Mouse (Mus musculus) forebrain, embryonic 16.5 days (tissue): ENCODE data around the gene Tent5c. TPM values are rescaled to one million over a fixed set of nuclear protein-coding genes. Genes with fewer than 3 reads are reported as not detected.

Experiments
- ATAC-seq: fragments of 200-750 bp; cut with Nextera tagmentation; 2 replicates; pipeline ENCODE4 v1.8.0; 2017; ENCODE audit warnings: mild to moderate bottlenecking, moderate library complexity
- H3K27ac ChIP-seq: fragments of 300-500 bp; sonication (generic); 2 replicates; pipeline ENCODE4 v1.5.1; 2014; ENCODE audit warnings: low read length, control low read depth
- H3K27me3 ChIP-seq: fragments of 300-500 bp; sonication (generic); replicated peaks from 2 replicates; pipeline ENCODE4 v1.6.1; 2014; ENCODE audit warnings: low read length; ENCODE audit not compliant: control insufficient read depth, insufficient read depth
- H3K36me3 ChIP-seq: fragments of 300-500 bp; sonication (generic); 2 replicates; pipeline ENCODE4 v1.6.1; 2014; ENCODE audit not compliant: control insufficient read depth, insufficient read depth
- H3K4me1 ChIP-seq: fragments of 300-500 bp; sonication (generic); replicated peaks from 2 replicates; pipeline ENCODE4 v1.6.1; 2014; ENCODE audit warnings: low read length; ENCODE audit not compliant: control insufficient read depth, insufficient read depth
- H3K4me2 ChIP-seq: fragments of 300-500 bp; sonication (generic); 2 replicates; pipeline ENCODE4 v1.6.1; 2014; ENCODE audit warnings: mild to moderate bottlenecking, low read length, control low read depth
- H3K4me3 ChIP-seq: fragments of 300-500 bp; sonication (generic); replicated peaks from 2 replicates; pipeline ENCODE4 v1.5.1; 2014; ENCODE audit warnings: mild to moderate bottlenecking, low read length, control low read depth
- H3K9ac ChIP-seq: fragments of 300-500 bp; sonication (generic); replicated peaks from 2 replicates; pipeline ENCODE4 v1.6.1; 2014; ENCODE audit warnings: low read depth, low read length, control low read depth
- H3K9me3 ChIP-seq: fragments of 300-500 bp; sonication (generic); 2 replicates; pipeline ENCODE4 v1.6.1; 2016; ENCODE audit warnings: low read length; ENCODE audit not compliant: control insufficient read depth
- WGBS: fragments of 180-500 bp; shearing (Covaris S2); extraction: QIAGEN DNeasy Blood & Tissue Kit; methylation state at CpG from one replicate; pipeline ENCODE4 v1.1.7; 2014; 5-methylcytosine and 5-hydroxymethylcytosine counted together
- polyA plus RNA-seq: library from polyadenylated mRNA; unstranded; fragments of >200 nt; fragmentation: Nextera tagmentation; extraction: Ambion mirVana; gene quantifications from 2 replicates; pipeline ENCODE4 v1.2.1, GENCODE M21; 2015

Gene Tent5c
- polyA plus RNA-seq, 1 experiment from 2014 or later: 3.5 TPM

- no peak overlapping the region for H3K27ac ChIP-seq
- no peaks in the 10 kb centered on the region for H3K9me3 ChIP-seq
- H3K9ac ChIP-seq: no peak overlapping the region
- no peak overlapping the region for H3K4me2 ChIP-seq
- ATAC-seq: no peak
- no peaks in the 10 kb centered on the region for H3K27me3 ChIP-seq
- 81% methylated on average over 4 of the region's 4 CpGs for WGBS
- no peak overlapping the region for H3K4me3 ChIP-seq
- no peaks in the 10 kb centered on the region for H3K36me3 ChIP-seq
- no peaks in the 10 kb centered on the region for H3K4me1 ChIP-seq
These were observed 57.4 kb downstream of the Tent5c start for GRCm38 (mm10) chr3:100431705-100432104.

GRCm38 (mm10) chr3:100430731-100431130 lies 58.4 kb downstream of the Tent5c start:
- 72% methylated on average over 1 of the region's 1 CpGs for WGBS
- no peaks in the 10 kb centered on the region for H3K36me3 ChIP-seq
- no peaks in the 10 kb centered on the region for H3K27me3 ChIP-seq
- no peak overlapping the region for H3K9ac ChIP-seq
- H3K9me3 ChIP-seq: no peaks in the 10 kb centered on the region
- no peak overlapping the region for H3K4me2 ChIP-seq
- no peak overlapping the region for H3K27ac ChIP-seq
- H3K4me1 ChIP-seq: no peaks in the 10 kb centered on the region
- no peak for ATAC-seq
- no peak overlapping the region for H3K4me3 ChIP-seq

- ATAC-seq: no peak
- Histone ChIP-seq H3K4me3 (no peak overlapping the region), H3K36me3 (no peaks in the 10 kb centered on the region), H3K9me3 (no peaks in the 10 kb centered on the region), H3K27me3 (no peaks in the 10 kb centered on the region), H3K27ac (no peak overlapping the region), H3K4me1 (no peaks in the 10 kb centered on the region), H3K9ac (no peak overlapping the region), H3K4me2 (no peak overlapping the region)
- 95% methylated on average over 5 of the region's 5 CpGs for WGBS
These were observed 59.0 kb downstream of the Tent5c start for GRCm38 (mm10) chr3:100430101-100430500.

GRCm38 (mm10) chr3:100429667-100430066 lies 59.5 kb downstream of the Tent5c start:
- no peaks in the 10 kb centered on the region for H3K9me3 ChIP-seq
- no peaks in the 10 kb centered on the region for H3K27me3 ChIP-seq
- no peaks in the 10 kb centered on the region for H3K4me1 ChIP-seq
- ATAC-seq: no peak
- H3K9ac ChIP-seq: no peak overlapping the region
- 72% methylated on average over 4 of the region's 4 CpGs for WGBS
- no peak overlapping the region for H3K4me3 ChIP-seq
- no peak overlapping the region for H3K4me2 ChIP-seq
- no peak overlapping the region for H3K27ac ChIP-seq
- no peaks in the 10 kb centered on the region for H3K36me3 ChIP-seq

GRCm38 (mm10) chr3:100427548-100427947 lies 61.6 kb downstream of the Tent5c start:
- no peak overlapping the region for H3K4me3 ChIP-seq
- no peaks in the 10 kb centered on the region for H3K36me3 ChIP-seq
- H3K9ac ChIP-seq: no peak overlapping the region
- no peaks in the 10 kb centered on the region for H3K9me3 ChIP-seq
- no peak overlapping the region for H3K27ac ChIP-seq
- H3K4me1 ChIP-seq: no peaks in the 10 kb centered on the region
- WGBS: 73% methylated on average over 6 of the region's 6 CpGs
- no peaks in the 10 kb centered on the region for H3K27me3 ChIP-seq
- H3K4me2 ChIP-seq: no peak overlapping the region
- ATAC-seq: no peak

- no peaks in the 10 kb centered on the region for H3K9me3 ChIP-seq
- H3K4me3 ChIP-seq: no peak overlapping the region
- no peaks in the 10 kb centered on the region for H3K27me3 ChIP-seq
- no peak overlapping the region for H3K4me2 ChIP-seq
- no peak overlapping the region for H3K9ac ChIP-seq
- H3K36me3 ChIP-seq: no peaks in the 10 kb centered on the region
- no peak overlapping the region for H3K27ac ChIP-seq
- H3K4me1 ChIP-seq: peaks cover 6% of the 10 kb centered on the region
- 75% methylated on average over 10 of the region's 10 CpGs for whole genome bisulfite sequencing
- ATAC-seq: no peak
These were observed 66.5 kb downstream of the Tent5c start for GRCm38 (mm10) chr3:100422392-100423167.

GRCm38 (mm10) chr3:100421354-100421753 lies 67.8 kb downstream of the Tent5c start:
- WGBS: 93% methylated on average over 6 of the region's 6 CpGs

GRCm38 (mm10) chr3:100420691-100421056 lies 68.5 kb downstream of the Tent5c start:
- H3K4me3 ChIP-seq: no peak overlapping the region
- H3K27me3 ChIP-seq: no peaks in the 10 kb centered on the region
- WGBS: 65% methylated on average over 5 of the region's 5 CpGs
- peaks cover 9% of the 10 kb centered on the region for H3K4me1 ChIP-seq
- no peaks in the 10 kb centered on the region for H3K9me3 ChIP-seq
- no peaks in the 10 kb centered on the region for H3K36me3 ChIP-seq
- ATAC-seq: no peak
- no peak overlapping the region for H3K4me2 ChIP-seq
- no peak overlapping the region for H3K27ac ChIP-seq
- H3K9ac ChIP-seq: no peak overlapping the region

More at GRCm38 (mm10) chr3:100421354-100421753, 67.8 kb downstream of the Tent5c start:
- Histone ChIP-seq H3K9me3 (no peaks in the 10 kb centered on the region), H3K27me3 (no peaks in the 10 kb centered on the region), H3K36me3 (no peaks in the 10 kb centered on the region), H3K4me2 (no peak overlapping the region), H3K4me1 (peaks cover 9% of the 10 kb centered on the region), H3K4me3 (no peak overlapping the region), H3K9ac (no peak overlapping the region), H3K27ac (no peak overlapping the region)
- no peak for ATAC-seq

- Histone ChIP-seq H3K4me1 (peaks cover 9% of the 10 kb centered on the region), H3K36me3 (no peaks in the 10 kb centered on the region), H3K9ac (no peak overlapping the region), H3K4me3 (no peak overlapping the region), H3K27me3 (no peaks in the 10 kb centered on the region), H3K4me2 (no peak overlapping the region), H3K27ac (no peak overlapping the region), H3K9me3 (no peaks in the 10 kb centered on the region)
- ATAC-seq: no peak
- WGBS: 87% methylated on average over 10 of the region's 10 CpGs
These were observed 69.0 kb downstream of the Tent5c start for GRCm38 (mm10) chr3:100419962-100420690.
